ENCODE assay signal across 7 mouse cellular contexts in genomic region chr3:51195736-51196135, GRCm38 (mm10). TPM values are rescaled to one million over a fixed set of nuclear protein-coding genes. Genes with fewer than 3 reads are reported as not detected.
DNase-seq lines count a peak whose midpoint lies in the region; ATAC-seq and TF ChIP-seq lines count a peak whose summit lies in the region.

No protein-coding gene starts in this region.

- DNase-seq in thymus, postnatal 14 days, result peak; percentile 15
- DNase-seq in thymus, postnatal 10 days (ENCODE audit: low spot score in 2 of 2), result no peak
- no peak for DNase-seq in lung, postnatal 4 days
- no peak for DNase-seq in cerebellum, adult 8-10 months

- peaks cover 8% of the 10 kb centered on the region; the same call in 1 of the 2 replicates for H3K4me1 ChIP-seq in embryonic facial prominence, embryonic 12.5 days
- 0 out of 2 replicates have a peak, but pooled peaks cover 2% of the 10 kb centered on the region for H3K4me1 ChIP-seq in intestine, embryonic 15.5 days (replicated peaks)
- peaks cover 34% of the 10 kb centered on the region for H3K4me1 ChIP-seq in olfactory bulb, adult 2 months (ENCODE audit: control insufficient read depth, insufficient read depth, low read length)

- H3K4me3 ChIP-seq in embryonic facial prominence, embryonic 12.5 days, result no peak overlapping the region
- H3K4me3 ChIP-seq in intestine, embryonic 15.5 days (replicated peaks), result no peak overlapping the region
- H3K4me3 ChIP-seq in olfactory bulb, adult 2 months (ENCODE audit: insufficient read depth, low read depth, low read length), result no peak overlapping the region

- H3K4me2 ChIP-seq in embryonic facial prominence, embryonic 12.5 days (replicated peaks), result peak overlapping the region; percentile 26
- peak overlapping the region; percentile 40 for H3K4me2 ChIP-seq in intestine, embryonic 15.5 days (replicated peaks)

- H3K27ac ChIP-seq in embryonic facial prominence, embryonic 12.5 days, result no peak overlapping the region
- H3K27ac ChIP-seq in intestine, embryonic 15.5 days, result no peak overlapping the region
- H3K27ac ChIP-seq in olfactory bulb, adult 2 months (ENCODE audit: insufficient read depth, low read depth, low read length), result peak overlapping the region; percentile 89

- H3K27me3 ChIP-seq in embryonic facial prominence, embryonic 12.5 days, result no peaks in the 10 kb centered on the region
- H3K27me3 ChIP-seq in intestine, embryonic 15.5 days (replicated peaks), result no peaks in the 10 kb centered on the region

- WGBS in embryonic facial prominence, embryonic 12.5 days, result 34% methylated on average over 8 of the region's 8 CpGs
- 36% methylated on average over 8 of the region's 8 CpGs for WGBS in intestine, embryonic 15.5 days
- WGBS in olfactory bulb, adult 2 months, result 20% methylated on average over 8 of the region's 8 CpGs

- H3K36me3 ChIP-seq in embryonic facial prominence, embryonic 12.5 days, result no peaks in the 10 kb centered on the region
- no peaks in the 10 kb centered on the region for H3K36me3 ChIP-seq in intestine, embryonic 15.5 days

- H3K9me3 ChIP-seq in embryonic facial prominence, embryonic 12.5 days, result no peaks in the 10 kb centered on the region
- H3K9me3 ChIP-seq in intestine, embryonic 15.5 days, result no peaks in the 10 kb centered on the region

- TF ChIP-seq CTCF in olfactory bulb, adult 2 months (IDR thresholded peaks at IDR 0.05; ENCODE audit: insufficient read depth, low read depth, low read length), result no peak

- H3K9ac ChIP-seq in embryonic facial prominence, embryonic 12.5 days, result no peak overlapping the region
- H3K9ac ChIP-seq in intestine, embryonic 15.5 days, result no peak overlapping the region

- no peak for ATAC-seq in embryonic facial prominence, embryonic 12.5 days (ENCODE audit: insufficient number of reproducible peaks, insufficient read depth, low FRiP score, low TSS enrichment)
- peak; percentile 48; the same call in 1 of the 2 replicates for ATAC-seq in intestine, embryonic 15.5 days

- no peak for TF ChIP-seq POLR2A in olfactory bulb, adult 2 months (IDR thresholded peaks at IDR 0.05; ENCODE audit: insufficient read depth, low read depth, low read length)

RNA-seq across cellular contexts. Expression of gene Noct, which starts 28.5 kb away (rescaled TPM):
- 14.4 and 14.6 TPM in 2 replicates for polyA plus RNA-seq in embryonic facial prominence, embryonic 12.5 days (2016; fragmentation: Nextera tagmentation; extraction: Ambion mirVana)
- polyA plus RNA-seq in intestine, embryonic 15.5 days (2015; fragmentation: Nextera tagmentation; extraction: Ambion mirVana), result 7.0 and 7.4 TPM in 2 replicates
- polyA plus RNA-seq in olfactory bulb, adult 2 months (2012; ENCODE audit: insufficient read depth, insufficient read length, low replicate concordance, missing spikeins), result not detected in 2 replicates
